Mouse (Mus musculus): ENCODE measurements around the gene Tspan10.

DNA sequence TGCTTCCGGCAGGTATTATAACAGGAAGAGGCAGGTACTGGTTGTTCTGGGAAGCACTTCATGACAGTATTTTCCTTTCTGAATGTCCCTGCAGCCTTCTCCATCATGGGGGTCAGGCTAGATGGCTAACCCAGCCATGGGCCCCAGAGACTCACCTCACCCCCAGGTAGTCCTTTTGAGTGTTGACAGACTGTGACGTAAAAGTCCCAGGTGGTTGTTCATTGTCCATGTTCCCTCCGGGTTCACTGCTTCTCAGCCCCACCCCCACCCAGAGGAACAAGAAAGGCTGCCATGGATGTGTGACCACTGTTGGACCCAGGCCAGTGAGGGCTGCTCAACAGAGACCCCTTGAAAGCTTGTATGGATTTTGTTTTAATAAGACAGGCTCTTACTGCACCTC is 50.9 kb downstream of the Tspan10 start:
- no peak for TF ChIP-seq E2F4 (IDR thresholded peaks at IDR 0.05; ENCODE audit: insufficient read depth)
- TF ChIP-seq POLR2A (IDR thresholded peaks at IDR 0.05; ENCODE audit: insufficient read length, low read depth), result no peak
- no peak for TF ChIP-seq POLR2AphosphoS2 (IDR thresholded peaks at IDR 0.05; ENCODE audit: insufficient read length, low read depth)
- TF ChIP-seq TCF12 (IDR thresholded peaks at IDR 0.05; ENCODE audit: insufficient read depth, poor library complexity, severe bottlenecking), result no peak
- no peak for TF ChIP-seq MYOG (IDR thresholded peaks at IDR 0.05; ENCODE audit: control insufficient read depth in 1 of 3, insufficient read depth in 1 of 3, insufficient read length in 2 of 3, low read depth in 2 of 3)
- no peak for TF ChIP-seq CEBPB (IDR thresholded peaks at IDR 0.05; ENCODE audit: insufficient read depth, poor library complexity, severe bottlenecking)
- no peak for TF ChIP-seq SRF (IDR thresholded peaks at IDR 0.05; ENCODE audit: control insufficient read depth, insufficient read length, low read depth)
- no peak for TF ChIP-seq USF1 (IDR thresholded peaks at IDR 0.05; ENCODE audit: low read depth)
- TF ChIP-seq MAX (IDR thresholded peaks at IDR 0.05; ENCODE audit: low read depth), result no peak
- no peak for TF ChIP-seq MYOD1 (IDR thresholded peaks at IDR 0.05; ENCODE audit: control insufficient read depth in 1 of 3, insufficient read length in 2 of 3, low read depth in 2 of 3)
- TF ChIP-seq TCF3 (IDR thresholded peaks at IDR 0.05; ENCODE audit: insufficient read length, low read depth), result no peak
